Mouse (Mus musculus) neural tube, embryonic 14.5 days (tissue): ENCODE results near the gene Ocel1. TPM values are rescaled to one million over a fixed set of nuclear protein-coding genes. Genes with fewer than 3 reads are reported as not detected.

ENCODE experiments used
- ATAC-seq: fragments of 200-750 bp; cut with Nextera tagmentation; 2 replicates; pipeline ENCODE4 v1.8.0; 2017; ENCODE audit warnings: low read depth, mild to moderate bottlenecking, moderate TSS enrichment, moderate library complexity
- H3K27ac ChIP-seq: fragments of 300-500 bp; sonication (generic); 2 replicates; pipeline ENCODE4 v1.5.1; 2014; ENCODE audit warnings: low read depth, mild to moderate bottlenecking, control low read depth, low read length, moderate library complexity, mixed read lengths
- H3K27me3 ChIP-seq: fragments of 300-500 bp; sonication (generic); 2 replicates; pipeline ENCODE4 v1.6.1; 2014; ENCODE audit warnings: low read length; ENCODE audit not compliant: control insufficient read depth, insufficient read depth
- H3K36me3 ChIP-seq: fragments of 300-500 bp; sonication (generic); 2 replicates; pipeline ENCODE4 v1.6.1; 2014; ENCODE audit warnings: low read length, mixed read lengths; ENCODE audit not compliant: control insufficient read depth, insufficient read depth
- H3K4me1 ChIP-seq: fragments of 300-500 bp; sonication (generic); 2 replicates; pipeline ENCODE4 v1.6.1; 2014; ENCODE audit warnings: low read length; ENCODE audit not compliant: control insufficient read depth, insufficient read depth
- H3K4me2 ChIP-seq: fragments of 300-500 bp; sonication (generic); 2 replicates; pipeline ENCODE4 v1.6.1; 2014; ENCODE audit warnings: mild to moderate bottlenecking, low read depth, low read length, control low read depth
- H3K4me3 ChIP-seq: fragments of 300-500 bp; sonication (generic); 2 replicates; pipeline ENCODE4 v1.5.1; 2014; ENCODE audit warnings: low read depth, low read length, control low read depth, mixed read lengths
- H3K9ac ChIP-seq: fragments of 300-500 bp; sonication (generic); replicated peaks from 2 replicates; pipeline ENCODE4 v1.6.1; 2014; ENCODE audit warnings: low read depth, mild to moderate bottlenecking, control low read depth, low read length, mixed read lengths
- H3K9me3 ChIP-seq: fragments of 300-500 bp; sonication (generic); 2 replicates; pipeline ENCODE4 v1.6.1; 2016; ENCODE audit warnings: low read length; ENCODE audit not compliant: control insufficient read depth
- WGBS: fragments of 180-500 bp; shearing (Covaris S2); extraction: QIAGEN DNeasy Blood & Tissue Kit; methylation state at CpG from one replicate; pipeline ENCODE4 v1.1.7; 2014; 5-methylcytosine and 5-hydroxymethylcytosine counted together
- polyA plus RNA-seq: library from polyadenylated mRNA; unstranded; fragments of >200 nt; fragmentation: Nextera tagmentation; extraction: Ambion mirVana; gene quantifications from 2 replicates; pipeline ENCODE4 v1.2.1, GENCODE M21; 2014

Ocel1 gene
- polyA plus RNA-seq, 1 experiment from 2014 or later, result 4.8 TPM

GRCm38 (mm10) chr8:71395629-71396028 is 24.5 kb downstream of the Ocel1 start, which contains the start of gene Ushbp1:
Gene Ushbp1, minus strand, starts transcription at chr8:71395802.
- peaks cover 10% of the 10 kb centered on the region for H3K36me3 ChIP-seq
- no peaks in the 10 kb centered on the region for H3K9me3 ChIP-seq
- peak within 1 kb of the TSS; percentile 94 for H3K4me2 ChIP-seq
- H3K4me3 ChIP-seq, result peak within 1 kb of the TSS; percentile 57
- peak within 1 kb of the TSS; percentile 58; the same call in 1 of the 2 replicates for H3K27ac ChIP-seq
- peaks cover 8% of the 10 kb centered on the region; the same call in 1 of the 2 replicates for H3K4me1 ChIP-seq
- ATAC-seq, result no peak
- H3K9ac ChIP-seq, result peak within 1 kb of the TSS; percentile 56; the same call in 1 of the 2 replicates
- no peaks in the 10 kb centered on the region for H3K27me3 ChIP-seq
- WGBS, result 86% methylated on average over 9 of the region's 9 CpGs

GRCm38 (mm10) chr8:71396639-71397305 is 25.7 kb downstream of the Ocel1 start, which contains the start of gene Babam1:
Gene Babam1, plus strand, starts transcription at chr8:71396861.
- Histone ChIP-seq H3K4me2 (peak within 1 kb of the TSS; percentile 94), H3K4me1 (peaks cover 8% of the 10 kb centered on the region; the same call in 1 of the 2 replicates), H3K9me3 (no peaks in the 10 kb centered on the region), H3K36me3 (peaks cover 10% of the 10 kb centered on the region), H3K27ac (peak within 1 kb of the TSS; percentile 58; the same call in 1 of the 2 replicates), H3K27me3 (no peaks in the 10 kb centered on the region), H3K9ac (peak within 1 kb of the TSS; percentile 56), H3K4me3 (peak within 1 kb of the TSS; percentile 57)
- WGBS, result under 1% methylated on average over 34 of the region's 34 CpGs
- peak; percentile 98 for ATAC-seq

- H3K9ac ChIP-seq, result no peak overlapping the region
- no peak overlapping the region for H3K27ac ChIP-seq
- peak overlapping the region; percentile 57 for H3K4me3 ChIP-seq
- peaks cover 10% of the 10 kb centered on the region for H3K36me3 ChIP-seq
- WGBS, result 83% methylated on average over 12 of the region's 12 CpGs
- no peak for ATAC-seq
- H3K27me3 ChIP-seq, result no peaks in the 10 kb centered on the region
- peaks cover 8% of the 10 kb centered on the region; the same call in 1 of the 2 replicates for H3K4me1 ChIP-seq
- peak overlapping the region; percentile 94 for H3K4me2 ChIP-seq
- H3K9me3 ChIP-seq, result no peaks in the 10 kb centered on the region
These were observed 26.6 kb downstream of the Ocel1 start for GRCm38 (mm10) chr8:71397701-71398100.

GRCm38 (mm10) chr8:71400826-71401225 is 29.7 kb downstream of the Ocel1 start:
- no peak overlapping the region for H3K27ac ChIP-seq
- 94% methylated on average over 2 of the region's 2 CpGs for WGBS
- no peaks in the 10 kb centered on the region for H3K9me3 ChIP-seq
- H3K4me3 ChIP-seq, result no peak overlapping the region
- H3K27me3 ChIP-seq, result no peaks in the 10 kb centered on the region
- H3K4me1 ChIP-seq, result peaks cover 8% of the 10 kb centered on the region; the same call in 1 of the 2 replicates
- no peak for ATAC-seq
- H3K36me3 ChIP-seq, result peaks cover 10% of the 10 kb centered on the region
- no peak overlapping the region for H3K9ac ChIP-seq
- no peak overlapping the region for H3K4me2 ChIP-seq

GRCm38 (mm10) chr8:71401454-71401853 is 30.4 kb downstream of the Ocel1 start:
- no peaks in the 10 kb centered on the region for H3K27me3 ChIP-seq
- H3K4me1 ChIP-seq, result peaks cover 8% of the 10 kb centered on the region; the same call in 1 of the 2 replicates
- H3K27ac ChIP-seq, result no peak overlapping the region
- no peak overlapping the region for H3K4me3 ChIP-seq
- no peak overlapping the region for H3K9ac ChIP-seq
- no peak for ATAC-seq
- no peaks in the 10 kb centered on the region for H3K9me3 ChIP-seq
- H3K36me3 ChIP-seq, result peaks cover 10% of the 10 kb centered on the region
- H3K4me2 ChIP-seq, result no peak overlapping the region

- no peak for ATAC-seq
- no peaks in the 10 kb centered on the region for H3K27me3 ChIP-seq
- H3K4me1 ChIP-seq, result peaks cover 4% of the 10 kb centered on the region; the same call in 1 of the 2 replicates
- no peaks in the 10 kb centered on the region for H3K9me3 ChIP-seq
- H3K27ac ChIP-seq, result no peak overlapping the region
- no peak overlapping the region for H3K4me3 ChIP-seq
- peaks cover 10% of the 10 kb centered on the region for H3K36me3 ChIP-seq
- no peak overlapping the region for H3K9ac ChIP-seq
- H3K4me2 ChIP-seq, result no peak overlapping the region
- WGBS, result 89% methylated on average over 9 of the region's 9 CpGs
These were observed 31.4 kb downstream of the Ocel1 start for GRCm38 (mm10) chr8:71402446-71402964.

- Histone ChIP-seq H3K27ac (no peak overlapping the region), H3K9ac (no peak overlapping the region), H3K4me1 (no peaks in the 10 kb centered on the region), H3K9me3 (no peaks in the 10 kb centered on the region), H3K4me2 (no peak overlapping the region), H3K27me3 (no peaks in the 10 kb centered on the region), H3K4me3 (no peak overlapping the region), H3K36me3 (peaks cover 8% of the 10 kb centered on the region)
- no peak for ATAC-seq
- WGBS, result 91% methylated on average over 4 of the region's 6 CpGs
These were observed 32.2 kb downstream of the Ocel1 start for GRCm38 (mm10) chr8:71403107-71403885.

- 93% methylated on average over 8 of the region's 8 CpGs for WGBS
- H3K4me1 ChIP-seq, result no peaks in the 10 kb centered on the region
- H3K36me3 ChIP-seq, result peaks cover 4% of the 10 kb centered on the region
- no peak overlapping the region for H3K4me3 ChIP-seq
- H3K27me3 ChIP-seq, result no peaks in the 10 kb centered on the region
- no peak overlapping the region for H3K9ac ChIP-seq
- H3K4me2 ChIP-seq, result no peak overlapping the region
- no peak overlapping the region for H3K27ac ChIP-seq
- no peak for ATAC-seq
- H3K9me3 ChIP-seq, result no peaks in the 10 kb centered on the region
These were observed 32.9 kb downstream of the Ocel1 start for GRCm38 (mm10) chr8:71404011-71404410.
